Mouse (Mus musculus): ENCODE data around the gene Mex3a. TPM values are rescaled to one million over a fixed set of nuclear protein-coding genes. Genes with fewer than 3 reads are reported as not detected.

Mex3a gene
- polyA plus RNA-seq, 1 experiment from 2014 or later = 12.5 TPM

DNA sequence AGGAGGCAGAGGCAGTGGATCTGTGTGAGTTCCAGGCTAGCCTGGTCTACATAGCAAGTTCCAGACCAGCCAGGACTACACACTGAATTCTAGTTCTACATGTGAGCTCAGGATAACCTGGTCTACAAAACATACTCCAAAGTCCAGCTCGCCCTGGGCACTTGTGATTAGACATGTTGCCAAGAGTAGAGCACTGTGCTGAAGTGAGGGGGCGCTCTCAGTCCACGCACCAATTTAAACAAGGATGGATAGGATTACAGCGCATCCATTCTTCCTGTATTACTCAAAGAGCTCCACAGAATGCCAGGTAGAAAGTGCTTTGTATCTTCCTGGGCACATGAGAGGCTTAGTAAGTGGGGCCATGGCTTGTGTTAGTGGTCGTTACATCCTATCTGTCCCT, 12.3 kb downstream of the Mex3a start:
- no peak overlapping the region for H3K4me2 ChIP-seq (ENCODE audit: low read length)
- ATAC-seq (replicated peaks; ENCODE audit: low FRiP score, low read depth) (no peak), DNase-seq (ENCODE audit: low spot score) (peak; percentile 69)
- no peaks in the 10 kb centered on the region for H3K9me3 ChIP-seq (replicated peaks; ENCODE audit: low read length)
- no peaks in the 10 kb centered on the region for H3K4me1 ChIP-seq (replicated peaks; ENCODE audit: insufficient read depth, low read length)
- TF ChIP-seq CTCF (IDR thresholded peaks at IDR 0.05; ENCODE audit: low read depth) = peak; percentile 76
- 26% methylated on average over 5 of the region's 5 CpGs for WGBS
- no peak overlapping the region for H3K27ac ChIP-seq
- no peak overlapping the region for H3K4me3 ChIP-seq (replicated peaks; ENCODE audit: low read depth, low read length)
- no peaks in the 10 kb centered on the region for H3K27me3 ChIP-seq (ENCODE audit: insufficient read depth, low read length)
- no peak overlapping the region for H3K9ac ChIP-seq (ENCODE audit: low read depth, low read length)
- H3K36me3 ChIP-seq (ENCODE audit: insufficient read depth, low read length) = no peaks in the 10 kb centered on the region

- DNase-seq (ENCODE audit: low spot score) = no peak
- no peaks in the 10 kb centered on the region for H3K9me3 ChIP-seq (replicated peaks; ENCODE audit: low read length)
- H3K4me3 ChIP-seq (replicated peaks; ENCODE audit: low read depth, low read length) = no peak overlapping the region
- no peak overlapping the region for H3K4me2 ChIP-seq (ENCODE audit: low read length)
- no peak overlapping the region for H3K9ac ChIP-seq (ENCODE audit: low read depth, low read length)
- WGBS = 51% methylated on average over 20 of the region's 20 CpGs
- ATAC-seq (replicated peaks; ENCODE audit: low FRiP score, low read depth) = no peak
- no peaks in the 10 kb centered on the region for H3K36me3 ChIP-seq (ENCODE audit: insufficient read depth, low read length)
- no peak for TF ChIP-seq CTCF (IDR thresholded peaks at IDR 0.05; ENCODE audit: low read depth)
- no peaks in the 10 kb centered on the region for H3K27me3 ChIP-seq (ENCODE audit: insufficient read depth, low read length)
- no peak overlapping the region for H3K27ac ChIP-seq
- H3K4me1 ChIP-seq (replicated peaks; ENCODE audit: insufficient read depth, low read length) = no peaks in the 10 kb centered on the region
Measured at GRCm38 (mm10) chr3:88544955-88545591, 12.9 kb downstream of the Mex3a start.

DNA sequence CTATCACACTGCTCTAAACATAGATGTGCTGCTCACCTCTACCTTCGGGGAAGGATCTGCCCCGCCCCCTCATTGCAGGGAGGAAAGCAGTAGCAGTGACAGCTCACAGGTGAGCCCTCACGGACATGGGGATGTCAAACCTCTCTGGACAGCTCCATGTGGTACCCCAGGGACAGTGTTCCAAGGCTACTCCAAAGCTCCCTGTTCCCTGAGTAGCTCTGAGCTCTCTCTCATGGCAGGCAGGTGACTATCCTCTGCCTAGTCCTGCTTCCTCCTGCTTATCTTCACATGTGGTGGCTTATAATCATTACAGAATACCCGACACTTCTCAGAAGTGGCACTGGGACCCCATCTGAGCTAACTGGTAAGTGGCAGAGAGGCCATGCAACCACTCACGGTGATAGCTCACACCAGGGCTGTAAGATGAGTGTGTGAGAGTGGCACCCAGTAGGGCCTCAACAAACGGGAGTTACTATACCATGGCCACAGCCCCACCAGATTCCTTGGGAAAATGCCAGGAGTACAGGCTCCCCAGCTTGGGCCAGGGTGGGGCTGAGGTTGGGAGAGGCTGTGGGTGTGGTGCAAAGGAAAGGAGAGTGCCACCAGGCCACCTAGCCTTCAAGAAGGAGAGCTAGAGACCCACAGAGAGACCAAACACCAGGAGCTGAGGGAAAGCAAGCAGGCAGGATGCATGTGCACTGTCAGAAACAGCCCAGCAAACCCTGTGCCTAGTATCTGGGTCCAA, 14.7 kb downstream of the Mex3a start:
- Histone ChIP-seq H3K27ac (no peak overlapping the region), H3K9me3 (replicated peaks; ENCODE audit: low read length) (no peaks in the 10 kb centered on the region), H3K27me3 (ENCODE audit: insufficient read depth, low read length) (no peaks in the 10 kb centered on the region), H3K4me2 (ENCODE audit: low read length) (no peak overlapping the region), H3K4me3 (replicated peaks; ENCODE audit: low read depth, low read length) (no peak overlapping the region), H3K9ac (ENCODE audit: low read depth, low read length) (no peak overlapping the region; the same call in 1 of the 2 replicates), H3K36me3 (ENCODE audit: insufficient read depth, low read length) (no peaks in the 10 kb centered on the region), H3K4me1 (replicated peaks; ENCODE audit: insufficient read depth, low read length) (peaks cover 6% of the 10 kb centered on the region)
- DNase-seq (ENCODE audit: low spot score) (no peak), ATAC-seq (replicated peaks; ENCODE audit: low FRiP score, low read depth) (no peak)
- TF ChIP-seq CTCF (IDR thresholded peaks at IDR 0.05; ENCODE audit: low read depth) = no peak
- 77% methylated on average over 6 of the region's 6 CpGs for WGBS

- peak within 1 kb of the TSS; percentile 42; the same call in 1 of the 2 replicates for H3K27ac ChIP-seq
- 48% methylated on average over 18 of the region's 18 CpGs for WGBS
- H3K9me3 ChIP-seq (replicated peaks; ENCODE audit: low read length) = no peaks in the 10 kb centered on the region
- peaks cover 10% of the 10 kb centered on the region for H3K4me1 ChIP-seq (replicated peaks; ENCODE audit: insufficient read depth, low read length)
- no peak within 1 kb of the TSS for H3K9ac ChIP-seq (ENCODE audit: low read depth, low read length)
- TF ChIP-seq CTCF (IDR thresholded peaks at IDR 0.05; ENCODE audit: low read depth) = no peak
- ATAC-seq (replicated peaks; ENCODE audit: low FRiP score, low read depth) (no peak), DNase-seq (ENCODE audit: low spot score) (no peak)
- H3K36me3 ChIP-seq (ENCODE audit: insufficient read depth, low read length) = no peaks in the 10 kb centered on the region
- no peaks in the 10 kb centered on the region for H3K27me3 ChIP-seq (ENCODE audit: insufficient read depth, low read length)
- H3K4me2 ChIP-seq (ENCODE audit: low read length) = peak within 1 kb of the TSS; percentile 41
- H3K4me3 ChIP-seq (replicated peaks; ENCODE audit: low read depth, low read length) = no peak within 1 kb of the TSS
Measured at GRCm38 (mm10) chr3:88548180-88548917, 16.2 kb downstream of the Mex3a start, which contains the start of gene Rab25. Gene Rab25, minus strand, starts transcription at chr3:88548300.

DNA sequence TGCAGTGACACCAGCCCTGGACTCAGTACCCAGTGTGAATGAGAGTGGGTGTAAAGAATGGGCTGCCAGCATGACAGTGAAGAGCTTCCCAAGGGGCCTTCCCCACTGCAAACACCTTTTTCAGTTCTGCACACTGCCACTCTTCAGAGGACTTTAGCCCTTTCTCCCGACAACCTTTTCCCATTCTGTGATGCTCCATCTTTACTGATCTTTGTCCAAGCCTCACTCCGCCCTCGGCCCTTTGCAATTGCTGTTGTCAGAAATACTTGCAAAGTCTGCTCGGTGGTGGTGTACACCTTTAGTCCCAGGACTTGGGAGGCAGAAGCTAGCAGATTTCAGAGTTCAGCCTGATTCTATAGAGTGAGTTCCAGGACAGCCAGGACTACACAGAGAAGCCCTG, 19.4 kb downstream of the Mex3a start:
- H3K27ac ChIP-seq = peak overlapping the region; percentile 96; the same call in 1 of the 2 replicates
- no peaks in the 10 kb centered on the region for H3K27me3 ChIP-seq (ENCODE audit: insufficient read depth, low read length)
- peak overlapping the region; percentile 88; the same call in 1 of the 2 replicates for H3K4me2 ChIP-seq (ENCODE audit: low read length)
- no peak for DNase-seq (ENCODE audit: low spot score)
- peaks cover 20% of the 10 kb centered on the region for H3K4me1 ChIP-seq (replicated peaks; ENCODE audit: insufficient read depth, low read length)
- peaks cover 4% of the 10 kb centered on the region for H3K36me3 ChIP-seq (ENCODE audit: insufficient read depth, low read length)
- H3K9ac ChIP-seq (ENCODE audit: low read depth, low read length) = no peak overlapping the region
- WGBS = 77% methylated on average over 4 of the region's 4 CpGs
- no peaks in the 10 kb centered on the region for H3K9me3 ChIP-seq (replicated peaks; ENCODE audit: low read length)
- no peak for ATAC-seq (replicated peaks; ENCODE audit: low FRiP score, low read depth)
- 0 out of 2 replicates have a peak overlapping the region, but pooled peaks have one; percentile 90 for H3K4me3 ChIP-seq (replicated peaks; ENCODE audit: low read depth, low read length)
- no peak for TF ChIP-seq CTCF (IDR thresholded peaks at IDR 0.05; ENCODE audit: low read depth)

- Histone ChIP-seq H3K9ac (ENCODE audit: low read depth, low read length) (peak overlapping the region; percentile 71), H3K27me3 (ENCODE audit: insufficient read depth, low read length) (no peaks in the 10 kb centered on the region), H3K4me1 (replicated peaks; ENCODE audit: insufficient read depth, low read length) (peaks cover 20% of the 10 kb centered on the region), H3K4me3 (replicated peaks; ENCODE audit: low read depth, low read length) (peak overlapping the region; percentile 90), H3K27ac (peak overlapping the region; percentile 96), H3K9me3 (replicated peaks; ENCODE audit: low read length) (no peaks in the 10 kb centered on the region), H3K4me2 (ENCODE audit: low read length) (peak overlapping the region; percentile 88), H3K36me3 (ENCODE audit: insufficient read depth, low read length) (peaks cover 10% of the 10 kb centered on the region)
- no peak for DNase-seq (ENCODE audit: low spot score)
- WGBS = 18% methylated on average over 16 of the region's 16 CpGs
- TF ChIP-seq CTCF (IDR thresholded peaks at IDR 0.05; ENCODE audit: low read depth) = no peak
- no peak for ATAC-seq (replicated peaks; ENCODE audit: low FRiP score, low read depth)
Measured at GRCm38 (mm10) chr3:88552082-88552645, 20.0 kb downstream of the Mex3a start.

All from kidney, postnatal 0 days (tissue).